In genomic region chr7:66079364-66080230, GRCm38 (mm10) we compare ENCODE assay signal across 8 mouse cellular contexts. TPM values are rescaled to one million over a fixed set of nuclear protein-coding genes. Genes with fewer than 3 reads are reported as not detected.
DNase-seq lines count a peak whose midpoint lies in the region; ATAC-seq and TF ChIP-seq lines count a peak whose summit lies in the region.

Gene Selenos, plus strand, starts transcription at chr7:66079649.

- peaks cover 24% of the 10 kb centered on the region for H3K79me2 ChIP-seq in C2C12 (ENCODE audit: control insufficient read depth, insufficient read depth)

- TF ChIP-seq CTCF in C2C12 (IDR thresholded peaks at IDR 0.05; ENCODE audit: control insufficient read depth, insufficient read depth, insufficient read length), result no peak
- no peak for TF ChIP-seq CTCF in brain, embryonic 14.5 days (IDR thresholded peaks at IDR 0.05; ENCODE audit: borderline replicate concordance, extremely low read depth, insufficient read depth, insufficient read length)
- no peak for TF ChIP-seq CTCF in kidney, postnatal 0 days (IDR thresholded peaks at IDR 0.05; ENCODE audit: low read depth)

- peak; percentile 100 for ATAC-seq in heart, embryonic 12.5 days (ENCODE audit: insufficient number of reproducible peaks, low FRiP score)
- ATAC-seq in kidney, postnatal 0 days (replicated peaks; ENCODE audit: low FRiP score, low read depth), result peak; percentile 100
- peak; percentile 100 for ATAC-seq in liver, embryonic 11.5 days (replicated peaks; ENCODE audit: low FRiP score)
- ATAC-seq in stomach, embryonic 14.5 days (ENCODE audit: insufficient number of reproducible peaks, insufficient read depth, low FRiP score, low read depth), result peak; percentile 99

- peak within 1 kb of the TSS; percentile 71 for H3K27ac ChIP-seq in heart, embryonic 12.5 days (ENCODE audit: poor library complexity, severe bottlenecking)
- peak within 1 kb of the TSS; percentile 91 for H3K27ac ChIP-seq in kidney, postnatal 0 days
- H3K27ac ChIP-seq in liver, embryonic 11.5 days (ENCODE audit: low read depth, low read length), result peak within 1 kb of the TSS; percentile 68
- peak within 1 kb of the TSS; percentile 62; the same call in 1 of the 2 replicates for H3K27ac ChIP-seq in stomach, embryonic 14.5 days (ENCODE audit: low read length)

- DNase-seq in brain, embryonic 14.5 days (ENCODE audit: low read depth), result peak; percentile 99
- peak; percentile 98 for DNase-seq in kidney, postnatal 0 days (ENCODE audit: low spot score)
- peak; percentile 93 for DNase-seq in liver, embryonic 11.5 days (ENCODE audit: low spot score)
- peak; percentile 98 for DNase-seq in naive thymus-derived CD4-positive, alpha-beta T cell, adult 2 months (ENCODE audit: low read depth)

- H3K9me3 ChIP-seq in erythroblast, embryonic 14.5 days (ENCODE audit: control insufficient read depth, low read length), result no peaks in the 10 kb centered on the region
- H3K9me3 ChIP-seq in heart, embryonic 12.5 days (replicated peaks), result no peaks in the 10 kb centered on the region
- no peaks in the 10 kb centered on the region for H3K9me3 ChIP-seq in kidney, postnatal 0 days (replicated peaks; ENCODE audit: low read length)
- H3K9me3 ChIP-seq in liver, embryonic 11.5 days (ENCODE audit: control insufficient read depth, low read length), result no peaks in the 10 kb centered on the region
- no peaks in the 10 kb centered on the region for H3K9me3 ChIP-seq in stomach, embryonic 14.5 days (ENCODE audit: control insufficient read depth, low read depth, low read length)

- H3K4me3 ChIP-seq in C2C12 (ENCODE audit: insufficient read depth, poor library complexity, severe bottlenecking), result peak within 1 kb of the TSS; percentile 64
- H3K4me3 ChIP-seq in erythroblast, embryonic 14.5 days (replicated peaks), result peak within 1 kb of the TSS; percentile 71
- peak within 1 kb of the TSS; percentile 70 for H3K4me3 ChIP-seq in heart, embryonic 12.5 days
- peak within 1 kb of the TSS; percentile 78 for H3K4me3 ChIP-seq in kidney, postnatal 0 days (replicated peaks; ENCODE audit: low read depth, low read length)
- peak within 1 kb of the TSS; percentile 74 for H3K4me3 ChIP-seq in liver, embryonic 11.5 days (ENCODE audit: low read depth, low read length)
- peak within 1 kb of the TSS; percentile 82 for H3K4me3 ChIP-seq in stomach, embryonic 14.5 days (ENCODE audit: low read depth, low read length)

- TF ChIP-seq POLR2A in brain, embryonic 14.5 days (IDR thresholded peaks at IDR 0.05; ENCODE audit: borderline replicate concordance, extremely low read depth, insufficient read depth, insufficient read length, poor library complexity, severe bottlenecking), result peak; percentile 71; the same call in 1 of the 2 replicates

- peaks cover 41% of the 10 kb centered on the region for H3K36me3 ChIP-seq in C2C12 (ENCODE audit: control insufficient read depth, insufficient read depth)
- H3K36me3 ChIP-seq in erythroblast, embryonic 14.5 days (ENCODE audit: control insufficient read depth), result peaks cover 55% of the 10 kb centered on the region
- H3K36me3 ChIP-seq in heart, embryonic 12.5 days, result peaks cover 52% of the 10 kb centered on the region
- H3K36me3 ChIP-seq in kidney, postnatal 0 days (ENCODE audit: insufficient read depth, low read length), result peaks cover 28% of the 10 kb centered on the region
- H3K36me3 ChIP-seq in liver, embryonic 11.5 days (ENCODE audit: control insufficient read depth, insufficient read depth, low read length), result peaks cover 30% of the 10 kb centered on the region
- H3K36me3 ChIP-seq in stomach, embryonic 14.5 days (ENCODE audit: control insufficient read depth, insufficient read depth, low read length), result peaks cover 49% of the 10 kb centered on the region

- peak within 1 kb of the TSS; percentile 85 for H3K4me2 ChIP-seq in heart, embryonic 12.5 days
- peak within 1 kb of the TSS; percentile 89 for H3K4me2 ChIP-seq in kidney, postnatal 0 days (ENCODE audit: low read length)
- H3K4me2 ChIP-seq in liver, embryonic 11.5 days, result peak within 1 kb of the TSS; percentile 67
- H3K4me2 ChIP-seq in stomach, embryonic 14.5 days (replicated peaks; ENCODE audit: low read depth, low read length), result peak within 1 kb of the TSS; percentile 59

- H3K27me3 ChIP-seq in C2C12 (ENCODE audit: control insufficient read depth, insufficient read depth, insufficient read length), result no peaks in the 10 kb centered on the region
- H3K27me3 ChIP-seq in erythroblast, embryonic 14.5 days (ENCODE audit: control insufficient read depth), result no peaks in the 10 kb centered on the region
- H3K27me3 ChIP-seq in heart, embryonic 12.5 days (replicated peaks), result no peaks in the 10 kb centered on the region
- H3K27me3 ChIP-seq in kidney, postnatal 0 days (ENCODE audit: insufficient read depth, low read length), result no peaks in the 10 kb centered on the region
- H3K27me3 ChIP-seq in liver, embryonic 11.5 days (replicated peaks; ENCODE audit: control insufficient read depth, insufficient read depth, low read length), result no peaks in the 10 kb centered on the region
- no peaks in the 10 kb centered on the region for H3K27me3 ChIP-seq in stomach, embryonic 14.5 days (ENCODE audit: control insufficient read depth, insufficient read depth, low read length)

- H3ac ChIP-seq in C2C12 (ENCODE audit: control insufficient read depth, insufficient read length, low read depth), result peak within 1 kb of the TSS; percentile 71

- peaks cover 26% of the 10 kb centered on the region for H3K4me1 ChIP-seq in erythroblast, embryonic 14.5 days (ENCODE audit: control insufficient read depth)
- H3K4me1 ChIP-seq in heart, embryonic 12.5 days (replicated peaks), result peaks cover 19% of the 10 kb centered on the region
- 0 out of 2 replicates have a peak, but pooled peaks cover 7% of the 10 kb centered on the region for H3K4me1 ChIP-seq in kidney, postnatal 0 days (replicated peaks; ENCODE audit: insufficient read depth, low read length)
- peaks cover 8% of the 10 kb centered on the region; the same call in 1 of the 2 replicates for H3K4me1 ChIP-seq in liver, embryonic 11.5 days (replicated peaks; ENCODE audit: control insufficient read depth, insufficient read depth, low read length)
- peaks cover 6% of the 10 kb centered on the region; the same call in 1 of the 2 replicates for H3K4me1 ChIP-seq in stomach, embryonic 14.5 days (ENCODE audit: control insufficient read depth, insufficient read depth, low read length)

- H3K79me3 ChIP-seq in C2C12 (ENCODE audit: low read depth), result peaks cover 13% of the 10 kb centered on the region

- WGBS in heart, embryonic 12.5 days, result under 1% methylated on average over 65 of the region's 65 CpGs
- WGBS in kidney, postnatal 0 days, result under 1% methylated on average over 62 of the region's 65 CpGs
- under 1% methylated on average over 65 of the region's 65 CpGs for WGBS in liver, embryonic 11.5 days
- under 1% methylated on average over 65 of the region's 65 CpGs for WGBS in stomach, embryonic 14.5 days

- peak within 1 kb of the TSS; percentile 80 for H3K9ac ChIP-seq in heart, embryonic 12.5 days
- peak within 1 kb of the TSS; percentile 86 for H3K9ac ChIP-seq in kidney, postnatal 0 days (ENCODE audit: low read depth, low read length)
- peak within 1 kb of the TSS; percentile 81 for H3K9ac ChIP-seq in liver, embryonic 11.5 days (ENCODE audit: low read depth, low read length)
- peak within 1 kb of the TSS; percentile 77 for H3K9ac ChIP-seq in stomach, embryonic 14.5 days (replicated peaks; ENCODE audit: low read depth, low read length)

TF ChIP-seq in C2C12, 6 proteins besides CTCF, POLR2A, EP300 and RAD21:
- peak; percentile 56 for TF ChIP-seq USF1 (IDR thresholded peaks at IDR 0.05; ENCODE audit: low read depth)
- TF ChIP-seq MYOD1 (IDR thresholded peaks at IDR 0.05; ENCODE audit: control insufficient read depth, insufficient read length, low read depth), result no peak
- TF ChIP-seq FOSL1 (IDR thresholded peaks at IDR 0.05; ENCODE audit: insufficient read depth, low read length, poor library complexity, severe bottlenecking), result no peak
- TF ChIP-seq MAX (IDR thresholded peaks at IDR 0.05), result peak; percentile 77
- no peak for TF ChIP-seq MYOG (IDR thresholded peaks at IDR 0.05; ENCODE audit: control insufficient read depth, extremely low read depth, insufficient read length)

RNA-seq across cellular contexts. Expression of gene Selenos, which starts in this region (rescaled TPM):
- polyA plus RNA-seq in C2C12 (2012; fragmentation: generic; extraction: Trizol), result 48.1 TPM
- 58.5 and 63.8 TPM in 2 replicates for polyA plus RNA-seq in brain, embryonic 14.5 days (2012; rRNA removed)
- polyA plus RNA-seq in erythroblast, embryonic 14.5 days (2012), result 1.1 and 1.2 TPM in 2 replicates
- polyA plus RNA-seq in heart, embryonic 12.5 days (2016; fragmentation: Nextera tagmentation; extraction: Ambion mirVana), result 70.2 and 70.7 TPM in 2 replicates
- 140 and 145 TPM in 2 replicates for polyA plus RNA-seq in kidney, postnatal 0 days (2015; fragmentation: Nextera tagmentation; extraction: Ambion mirVana)
- 103 and 110 TPM in 2 replicates for polyA plus RNA-seq in liver, embryonic 11.5 days (2014; fragmentation: Nextera tagmentation; extraction: Ambion mirVana)
- polyA plus RNA-seq in stomach, embryonic 14.5 days (2014; fragmentation: Nextera tagmentation; extraction: Ambion mirVana), result 92.1 and 101 TPM in 2 replicates

Comparison
In these comparisons a context has a peak if more than half of its experiments do, and no peak if none do; other contexts are left out.
1. Peak in every context shown above with its lines: DNase-seq, ATAC-seq, H3K4me3 ChIP-seq and H3K27ac ChIP-seq.
2. RNA of gene Selenos (polyA plus RNA-seq): 140 to 145 TPM in kidney, postnatal 0 days, 103 to 110 TPM in liver, embryonic 11.5 days, 92.1 to 101 TPM in stomach, embryonic 14.5 days, 70.2 to 70.7 TPM in heart, embryonic 12.5 days, 58.5 to 63.8 TPM in brain, embryonic 14.5 days and 48.1 TPM in C2C12 (single experiment); 1.1 to 1.2 TPM in erythroblast, embryonic 14.5 days; every median in the first group is over 10 times any median in the second.